Mouse (Mus musculus) hindbrain, postnatal 0 days (tissue): ENCODE data around the gene Pitpnm3. TPM values are rescaled to one million over a fixed set of nuclear protein-coding genes. Genes with fewer than 3 reads are reported as not detected.

Source experiments
- ATAC-seq: fragments of 200-750 bp; cut with Nextera tagmentation; 2 replicates; pipeline ENCODE4 v1.8.0; 2017; ENCODE audit warnings: mild to moderate bottlenecking, moderate TSS enrichment, moderate library complexity
- DNase-seq: peaks from one replicate; pipeline ENCODE4 v3.0.0-alpha.2; 2015; ENCODE audit warnings: low spot score
- H3K27ac ChIP-seq: fragments of 300-500 bp; sonication (generic); 2 replicates; pipeline ENCODE4 v1.5.1; 2014; ENCODE audit warnings: mild to moderate bottlenecking
- H3K27me3 ChIP-seq: fragments of 300-500 bp; sonication (generic); 2 replicates; pipeline ENCODE4 v1.6.1; 2014; ENCODE audit warnings: low read length, mixed read lengths; ENCODE audit not compliant: insufficient read depth
- H3K36me3 ChIP-seq: fragments of 300-500 bp; sonication (generic); 2 replicates; pipeline ENCODE4 v1.6.1; 2014; ENCODE audit warnings: low read length, mixed read lengths; ENCODE audit not compliant: insufficient read depth
- H3K4me1 ChIP-seq: fragments of 300-500 bp; sonication (generic); 2 replicates; pipeline ENCODE4 v1.6.1; 2014; ENCODE audit warnings: antibody characterized with exemption, low read length, mixed read lengths; ENCODE audit not compliant: insufficient read depth
- H3K4me2 ChIP-seq: fragments of 300-500 bp; sonication (generic); 2 replicates; pipeline ENCODE4 v1.6.1; 2014; ENCODE audit warnings: low read depth, mild to moderate bottlenecking, low read length, moderate library complexity, mixed read lengths
- H3K4me3 ChIP-seq: fragments of 300-500 bp; sonication (generic); 2 replicates; pipeline ENCODE4 v1.5.1; 2014; ENCODE audit warnings: low read length
- H3K9ac ChIP-seq: fragments of 300-500 bp; sonication (generic); replicated peaks from 2 replicates; pipeline ENCODE4 v1.6.1; 2014; ENCODE audit warnings: mild to moderate bottlenecking, low read length, moderate library complexity, mixed read lengths
- H3K9me3 ChIP-seq: fragments of 300-500 bp; sonication (generic); 2 replicates; pipeline ENCODE4 v1.6.1; 2016; ENCODE audit warnings: low read length, mixed read lengths
- CTCF ChIP-seq: IDR thresholded peaks from 2 replicates; pipeline ENCODE4 v1.5.1; 2016; ENCODE audit warnings: antibody characterized with exemption, control low read depth, low read depth
- WGBS: fragments of 180-500 bp; shearing (Covaris S2); extraction: QIAGEN DNeasy Blood & Tissue Kit; methylation state at CpG from one replicate; pipeline ENCODE4 v1.1.7; 2014; 5-methylcytosine and 5-hydroxymethylcytosine counted together
- polyA plus RNA-seq: library from polyadenylated mRNA; unstranded; fragments of >200 nt; fragmentation: Nextera tagmentation; extraction: Ambion mirVana; gene quantifications from 2 replicates; pipeline ENCODE4 v1.2.1, GENCODE M21; 2015
- total RNA-seq: library from RNA; depleted of rRNA; stranded (reverse); fragments of >200 nt; gene quantifications from 2 replicates; pipeline ENCODE4 v1.2.3, GENCODE M21; 2014

The Pitpnm3 gene
- total and polyA plus RNA-seq, 2 experiments from 2014 or later: 6.1 to 26.3 TPM

DNA sequence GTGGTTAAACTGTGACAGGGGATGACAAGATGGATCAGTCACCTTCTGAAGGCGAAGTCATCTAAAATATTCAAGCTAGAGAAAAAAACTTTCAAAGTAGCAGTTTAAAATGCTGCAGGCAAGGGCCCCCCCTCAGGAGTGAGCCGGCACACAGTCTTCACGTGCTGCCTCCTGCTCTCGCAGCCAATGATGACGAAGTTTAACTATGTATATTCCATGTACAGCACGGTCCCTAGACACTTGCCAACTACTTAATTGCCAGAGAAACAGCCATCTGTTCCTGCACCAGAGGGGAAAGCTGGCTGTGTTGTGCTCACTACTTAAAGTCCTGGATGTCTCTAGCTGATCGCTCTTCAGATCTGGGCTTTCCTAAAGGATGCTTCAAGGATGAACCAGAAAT is 67.6 kb downstream of the Pitpnm3 start:
- ATAC-seq (peak; percentile 69), DNase-seq (peak; percentile 83)
- H3K27ac ChIP-seq: peak overlapping the region; percentile 52; the same call in 1 of the 2 replicates
- H3K36me3 ChIP-seq: no peaks in the 10 kb centered on the region
- H3K4me1 ChIP-seq: 0 out of 2 replicates have a peak, but pooled peaks cover 2% of the 10 kb centered on the region
- WGBS: 33% methylated on average over 7 of the region's 7 CpGs
- no peak overlapping the region for H3K9ac ChIP-seq
- H3K27me3 ChIP-seq: no peaks in the 10 kb centered on the region
- peaks cover 13% of the 10 kb centered on the region for H3K9me3 ChIP-seq
- no peak overlapping the region for H3K4me2 ChIP-seq
- no peak overlapping the region for H3K4me3 ChIP-seq
- no peak for TF ChIP-seq CTCF

DNA sequence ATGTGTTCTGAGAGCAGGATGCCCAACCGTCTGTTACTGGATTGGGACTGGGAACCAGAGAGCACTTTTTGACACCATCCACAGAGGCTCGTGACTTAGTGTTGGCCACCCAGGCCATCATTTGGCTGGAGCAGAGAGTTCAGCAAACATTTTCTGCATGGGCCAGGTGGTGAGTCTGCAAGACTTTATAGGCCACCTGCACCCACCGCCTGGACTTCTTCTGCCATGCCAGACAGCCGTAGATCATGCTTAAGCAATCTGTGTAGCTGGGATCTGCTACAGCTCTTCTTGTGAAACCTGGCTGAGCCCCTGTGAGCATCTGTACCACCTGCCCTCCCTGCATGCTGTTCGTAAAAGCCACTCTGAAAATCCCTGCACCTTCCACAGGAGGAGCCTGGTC is 68.3 kb downstream of the Pitpnm3 start:
- Histone ChIP-seq H3K9me3 (peaks cover 13% of the 10 kb centered on the region), H3K4me2 (no peak overlapping the region), H3K27ac (peak overlapping the region; percentile 52; the same call in 1 of the 2 replicates), H3K36me3 (no peaks in the 10 kb centered on the region), H3K9ac (no peak overlapping the region), H3K4me1 (0 out of 2 replicates have a peak, but pooled peaks cover 2% of the 10 kb centered on the region), H3K27me3 (no peaks in the 10 kb centered on the region), H3K4me3 (no peak overlapping the region)
- 0 out of 2 replicates have a peak, but pooled peaks have one; percentile 3 for TF ChIP-seq CTCF
- DNase-seq (peak; percentile 38), ATAC-seq (no peak)
- 60% methylated on average over 5 of the region's 5 CpGs for WGBS

DNA sequence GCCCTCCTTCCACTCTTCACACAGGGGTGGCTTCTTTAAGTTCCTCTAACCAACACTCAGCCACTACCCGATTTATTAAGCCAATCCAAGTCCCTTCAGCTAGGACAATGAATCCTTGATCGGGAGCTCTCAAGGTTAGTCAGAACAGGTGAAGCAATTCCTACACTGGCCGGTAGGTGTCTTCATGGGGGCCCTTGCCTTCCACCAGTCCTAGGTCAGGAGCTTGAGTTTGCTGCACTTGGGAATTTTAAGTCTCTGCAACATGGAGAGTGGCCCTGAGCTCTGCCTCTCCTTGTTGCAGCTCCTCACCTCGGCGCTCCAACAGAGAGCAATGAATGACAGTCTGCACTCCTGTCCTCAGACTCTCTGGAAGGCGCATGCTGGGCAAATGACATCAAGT is 69.2 kb downstream of the Pitpnm3 start:
- Histone ChIP-seq H3K27me3 (no peaks in the 10 kb centered on the region), H3K27ac (no peak overlapping the region), H3K4me3 (no peak overlapping the region), H3K4me1 (0 out of 2 replicates have a peak, but pooled peaks cover 2% of the 10 kb centered on the region), H3K9ac (no peak overlapping the region), H3K9me3 (peaks cover 13% of the 10 kb centered on the region), H3K36me3 (no peaks in the 10 kb centered on the region), H3K4me2 (no peak overlapping the region)
- ATAC-seq (no peak), DNase-seq (peak; percentile 48)
- TF ChIP-seq CTCF: peak; percentile 66
- 45% methylated on average over 6 of the region's 6 CpGs for WGBS

DNA sequence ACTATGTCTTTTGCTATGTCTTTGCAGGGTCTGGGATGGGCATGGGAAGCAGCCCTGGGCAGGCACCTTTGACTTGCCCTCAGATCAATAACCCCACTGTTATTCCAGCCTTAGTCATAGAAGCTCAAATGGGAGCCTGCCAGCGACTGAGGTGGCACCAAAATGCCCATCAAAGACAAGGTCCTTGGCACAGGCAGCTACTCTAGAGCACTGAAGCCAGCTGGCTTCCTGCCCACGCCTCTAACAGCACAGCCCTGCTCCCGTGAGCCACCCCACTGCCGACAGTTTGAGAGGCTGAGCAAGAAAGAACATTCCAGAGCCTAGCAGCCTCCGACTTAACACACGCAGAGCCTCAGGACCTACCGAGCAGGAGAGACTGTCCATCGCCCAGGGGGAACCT is 70.5 kb downstream of the Pitpnm3 start:
- ATAC-seq: peak; percentile 52; the same call in 1 of the 2 replicates

DNA sequence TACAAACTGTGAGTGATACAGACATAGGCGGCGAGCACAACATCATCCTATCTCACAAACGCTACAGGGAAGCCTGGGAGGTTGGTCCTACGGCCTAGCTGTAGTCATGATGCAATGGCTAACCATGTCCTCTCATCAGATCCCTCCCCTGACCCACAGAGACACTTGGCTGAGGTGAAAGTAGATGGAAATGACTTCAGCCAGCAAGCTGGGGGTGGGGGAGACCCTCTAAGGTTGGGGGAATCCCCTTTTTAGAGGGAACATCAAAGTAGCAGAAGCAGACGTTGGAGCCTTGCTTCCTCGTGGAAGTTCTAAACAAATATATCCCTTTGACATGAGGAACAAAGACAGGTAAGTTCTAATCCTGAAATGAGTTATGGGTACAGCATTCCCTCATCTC is 71.2 kb downstream of the Pitpnm3 start:
- H3K4me2 ChIP-seq: no peak overlapping the region

More for the DNA sequence above, 70.5 kb downstream of the Pitpnm3 start:
- no peak for TF ChIP-seq CTCF
- DNase-seq: peak; percentile 85
- no peak overlapping the region for H3K27ac ChIP-seq
- H3K4me2 ChIP-seq: no peak overlapping the region
- no peaks in the 10 kb centered on the region for H3K27me3 ChIP-seq
- H3K4me3 ChIP-seq: no peak overlapping the region
- H3K9ac ChIP-seq: no peak overlapping the region
- H3K9me3 ChIP-seq: peaks cover 13% of the 10 kb centered on the region
- H3K36me3 ChIP-seq: no peaks in the 10 kb centered on the region
- 0 out of 2 replicates have a peak, but pooled peaks cover 2% of the 10 kb centered on the region for H3K4me1 ChIP-seq
- WGBS: 52% methylated on average over 8 of the region's 8 CpGs

DNA sequence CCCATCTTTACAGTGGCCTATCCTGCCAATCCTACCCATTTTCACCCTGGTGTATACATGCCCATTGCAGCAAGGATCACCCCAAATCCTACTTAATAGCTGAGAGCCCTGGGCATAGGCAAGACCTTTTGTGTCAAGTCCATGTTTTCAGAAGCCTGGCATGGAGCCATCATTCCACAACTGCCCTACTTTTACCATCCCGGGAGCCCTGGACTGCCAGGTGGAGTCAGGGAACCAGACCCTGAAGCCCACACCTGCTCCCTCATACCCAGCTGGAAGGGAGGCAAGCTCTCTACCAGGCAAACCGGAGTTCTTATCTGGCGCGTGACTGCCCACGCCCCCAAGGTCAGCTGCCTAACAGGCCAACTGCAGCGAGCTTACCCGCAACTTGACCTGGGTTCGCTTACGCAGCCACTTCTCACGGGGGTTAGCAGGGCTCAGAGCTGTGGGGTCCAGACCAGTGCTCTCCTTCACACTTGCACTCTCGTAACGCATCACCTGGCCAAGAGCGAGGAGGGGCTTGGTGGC is 74.4 kb downstream of the Pitpnm3 start:
- Histone ChIP-seq H3K4me1 (0 out of 2 replicates have a peak, but pooled peaks cover 2% of the 10 kb centered on the region), H3K4me3 (no peak overlapping the region), H3K27me3 (no peaks in the 10 kb centered on the region), H3K9ac (no peak overlapping the region), H3K9me3 (peaks cover 13% of the 10 kb centered on the region), H3K4me2 (no peak overlapping the region), H3K36me3 (no peaks in the 10 kb centered on the region), H3K27ac (no peak overlapping the region)
- 76% methylated on average over 13 of the region's 13 CpGs for WGBS
- no peak for ATAC-seq
- TF ChIP-seq CTCF: no peak
- no peak for DNase-seq

More for the DNA sequence above, 71.2 kb downstream of the Pitpnm3 start:
- ATAC-seq (no peak), DNase-seq (no peak)
- TF ChIP-seq CTCF: no peak
- Histone ChIP-seq H3K27me3 (no peaks in the 10 kb centered on the region), H3K9ac (no peak overlapping the region), H3K4me3 (no peak overlapping the region), H3K9me3 (peaks cover 13% of the 10 kb centered on the region), H3K36me3 (no peaks in the 10 kb centered on the region), H3K27ac (no peak overlapping the region), H3K4me1 (0 out of 2 replicates have a peak, but pooled peaks cover 2% of the 10 kb centered on the region)
- 84% methylated on average over 6 of the region's 6 CpGs for WGBS

DNA sequence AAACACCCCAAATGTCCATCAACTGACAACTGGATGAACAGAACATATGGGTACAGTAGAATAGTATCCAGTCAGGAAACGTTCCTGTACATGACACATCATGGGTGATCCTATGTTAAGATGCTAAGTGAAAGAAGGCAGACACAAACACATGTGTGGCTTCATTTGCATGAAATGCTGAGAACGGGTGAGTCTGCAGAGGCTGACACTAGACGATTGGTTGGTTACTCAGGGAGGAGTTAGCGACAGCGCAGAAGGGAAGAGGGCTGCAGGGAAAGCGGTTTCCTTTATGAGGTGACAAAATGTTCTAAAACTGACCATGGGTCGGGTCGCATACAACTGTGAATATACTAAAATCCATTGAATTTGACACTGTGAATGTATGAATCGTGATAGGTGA is 75.2 kb downstream of the Pitpnm3 start:
- WGBS: 85% methylated on average over 9 of the region's 9 CpGs
- Histone ChIP-seq H3K9ac (no peak overlapping the region), H3K4me1 (0 out of 2 replicates have a peak, but pooled peaks cover 2% of the 10 kb centered on the region), H3K36me3 (no peaks in the 10 kb centered on the region), H3K4me3 (no peak overlapping the region), H3K9me3 (peaks cover 13% of the 10 kb centered on the region), H3K4me2 (no peak overlapping the region), H3K27ac (no peak overlapping the region), H3K27me3 (no peaks in the 10 kb centered on the region)
- TF ChIP-seq CTCF: no peak
- DNase-seq (no peak), ATAC-seq (no peak)
